Mouse (Mus musculus) bone marrow macrophage, adult 2 months (primary cell): ENCODE data around the gene 4933421I07Rik.

Experiments used
- CTCF ChIP-seq: IDR thresholded peaks from 2 replicates; pipeline ENCODE4 v1.5.1; 2012; ENCODE audit warnings: low read depth, mild to moderate bottlenecking, low read length, moderate library complexity
- POLR2A ChIP-seq: IDR thresholded peaks from 2 replicates; pipeline ENCODE4 v1.6.1; 2012; ENCODE audit warnings: mild to moderate bottlenecking, low read depth, low read length, borderline replicate concordance

- TF ChIP-seq POLR2A (no peak), CTCF (no peak)
Observed at GRCm38 (mm10) chr7:42447850-42448249, at the start of gene 4933421I07Rik.
